Mouse (Mus musculus): ENCODE results near the gene Plekha4. TPM values are rescaled to one million over a fixed set of nuclear protein-coding genes. Genes with fewer than 3 reads are reported as not detected.
A peak's percentile ranks its signal among the peaks of the same experiment; 100 is the strongest.

Plekha4 gene
- polyA plus RNA-seq, 1 experiment, result 4.6 TPM

- Histone ChIP-seq H3K4me3 (ENCODE audit: insufficient read depth, low read depth, low read length) (no peak overlapping the region), H3K27me3 (replicated peaks; ENCODE audit: control insufficient read depth, insufficient read depth, low read length) (no peaks in the 10 kb centered on the region), H3K27ac (ENCODE audit: insufficient read depth, low read depth, low read length) (no peak overlapping the region), H3K4me1 (ENCODE audit: control insufficient read depth, insufficient read depth, low read length) (peaks cover 9% of the 10 kb centered on the region), H3K36me3 (ENCODE audit: control insufficient read depth, insufficient read depth, low read length) (no peaks in the 10 kb centered on the region)
- DNase-seq, result no peak
- 22% methylated on average over 6 of the region's 6 CpGs for WGBS
- no peak for TF ChIP-seq CTCF (conservative IDR thresholded peaks at IDR 0.05; ENCODE audit: insufficient read depth, insufficient read length, low read depth, low read length)
- no peak for TF ChIP-seq POLR2A (IDR thresholded peaks at IDR 0.05; ENCODE audit: low read depth, low read length)
Observed at GRCm38 (mm10) chr7:45529461-45529860, 3.3 kb downstream of the Plekha4 start.

- no peak for DNase-seq
- TF ChIP-seq POLR2A (IDR thresholded peaks at IDR 0.05; ENCODE audit: low read depth, low read length), result no peak
- TF ChIP-seq CTCF (conservative IDR thresholded peaks at IDR 0.05; ENCODE audit: insufficient read depth, insufficient read length, low read depth, low read length), result no peak
- Histone ChIP-seq H3K36me3 (ENCODE audit: control insufficient read depth, insufficient read depth, low read length) (no peaks in the 10 kb centered on the region), H3K4me3 (ENCODE audit: insufficient read depth, low read depth, low read length) (no peak overlapping the region), H3K27me3 (replicated peaks; ENCODE audit: control insufficient read depth, insufficient read depth, low read length) (no peaks in the 10 kb centered on the region), H3K27ac (ENCODE audit: insufficient read depth, low read depth, low read length) (no peak overlapping the region), H3K4me1 (ENCODE audit: control insufficient read depth, insufficient read depth, low read length) (peaks cover 3% of the 10 kb centered on the region; the same call in 1 of the 2 replicates)
- WGBS, result 65% methylated on average over 2 of the region's 2 CpGs
Observed at GRCm38 (mm10) chr7:45530643-45531042, 4.5 kb downstream of the Plekha4 start.

- H3K4me1 ChIP-seq (ENCODE audit: control insufficient read depth, insufficient read depth, low read length), result peaks cover 4% of the 10 kb centered on the region; the same call in 1 of the 2 replicates
- no peak for TF ChIP-seq CTCF (conservative IDR thresholded peaks at IDR 0.05; ENCODE audit: insufficient read depth, insufficient read length, low read depth, low read length)
- no peak for TF ChIP-seq POLR2A (IDR thresholded peaks at IDR 0.05; ENCODE audit: low read depth, low read length)
- H3K4me3 ChIP-seq (ENCODE audit: insufficient read depth, low read depth, low read length), result no peak overlapping the region
- no peak for DNase-seq
- H3K27me3 ChIP-seq (replicated peaks; ENCODE audit: control insufficient read depth, insufficient read depth, low read length), result no peaks in the 10 kb centered on the region
- H3K27ac ChIP-seq (ENCODE audit: insufficient read depth, low read depth, low read length), result no peak overlapping the region
- 74% methylated on average over 1 of the region's 1 CpGs for WGBS
- H3K36me3 ChIP-seq (ENCODE audit: control insufficient read depth, insufficient read depth, low read length), result no peaks in the 10 kb centered on the region
Observed at GRCm38 (mm10) chr7:45535676-45536075, 9.5 kb downstream of the Plekha4 start.

GRCm38 (mm10) chr7:45537602-45538001 lies 11.5 kb downstream of the Plekha4 start:
- TF ChIP-seq POLR2A (IDR thresholded peaks at IDR 0.05; ENCODE audit: low read depth, low read length), result no peak
- no peak for TF ChIP-seq CTCF (conservative IDR thresholded peaks at IDR 0.05; ENCODE audit: insufficient read depth, insufficient read length, low read depth, low read length)
- Histone ChIP-seq H3K27me3 (replicated peaks; ENCODE audit: control insufficient read depth, insufficient read depth, low read length) (no peaks in the 10 kb centered on the region), H3K36me3 (ENCODE audit: control insufficient read depth, insufficient read depth, low read length) (no peaks in the 10 kb centered on the region), H3K27ac (ENCODE audit: insufficient read depth, low read depth, low read length) (no peak overlapping the region), H3K4me1 (ENCODE audit: control insufficient read depth, insufficient read depth, low read length) (peaks cover 4% of the 10 kb centered on the region; the same call in 1 of the 2 replicates), H3K4me3 (ENCODE audit: insufficient read depth, low read depth, low read length) (0 out of 2 replicates have a peak overlapping the region, but pooled peaks have one; percentile 61)
- 91% methylated on average over 10 of the region's 10 CpGs for WGBS
- no peak for DNase-seq

- H3K27me3 ChIP-seq (replicated peaks; ENCODE audit: control insufficient read depth, insufficient read depth, low read length), result no peaks in the 10 kb centered on the region
- WGBS, result 2% methylated on average over 29 of the region's 29 CpGs
- H3K4me3 ChIP-seq (ENCODE audit: insufficient read depth, low read depth, low read length), result peak overlapping the region; percentile 61
- no peak overlapping the region for H3K27ac ChIP-seq (ENCODE audit: insufficient read depth, low read depth, low read length)
- TF ChIP-seq POLR2A (IDR thresholded peaks at IDR 0.05; ENCODE audit: low read depth, low read length), result no peak
- TF ChIP-seq CTCF (conservative IDR thresholded peaks at IDR 0.05; ENCODE audit: insufficient read depth, insufficient read length, low read depth, low read length), result no peak
- H3K36me3 ChIP-seq (ENCODE audit: control insufficient read depth, insufficient read depth, low read length), result no peaks in the 10 kb centered on the region
- peaks cover 4% of the 10 kb centered on the region; the same call in 1 of the 2 replicates for H3K4me1 ChIP-seq (ENCODE audit: control insufficient read depth, insufficient read depth, low read length)
- DNase-seq, result peak; percentile 79
Observed at GRCm38 (mm10) chr7:45538163-45539041, 12.3 kb downstream of the Plekha4 start.

GRCm38 (mm10) chr7:45539095-45539494 lies 13.0 kb downstream of the Plekha4 start:
- TF ChIP-seq CTCF (conservative IDR thresholded peaks at IDR 0.05; ENCODE audit: insufficient read depth, insufficient read length, low read depth, low read length) (no peak), POLR2A (IDR thresholded peaks at IDR 0.05; ENCODE audit: low read depth, low read length) (no peak)
- WGBS, result 89% methylated on average over 3 of the region's 3 CpGs

GRCm38 (mm10) chr7:45540213-45540612 lies 14.1 kb downstream of the Plekha4 start:
- peaks cover 4% of the 10 kb centered on the region; the same call in 1 of the 2 replicates for H3K4me1 ChIP-seq (ENCODE audit: control insufficient read depth, insufficient read depth, low read length)
- H3K4me3 ChIP-seq (ENCODE audit: insufficient read depth, low read depth, low read length), result no peak overlapping the region
- DNase-seq, result peak; percentile 76
- TF ChIP-seq CTCF (conservative IDR thresholded peaks at IDR 0.05; ENCODE audit: insufficient read depth, insufficient read length, low read depth, low read length), result no peak
- TF ChIP-seq POLR2A (IDR thresholded peaks at IDR 0.05; ENCODE audit: low read depth, low read length), result no peak
- 54% methylated on average over 2 of the region's 2 CpGs for WGBS
- no peaks in the 10 kb centered on the region for H3K36me3 ChIP-seq (ENCODE audit: control insufficient read depth, insufficient read depth, low read length)
- no peaks in the 10 kb centered on the region for H3K27me3 ChIP-seq (replicated peaks; ENCODE audit: control insufficient read depth, insufficient read depth, low read length)
- H3K27ac ChIP-seq (ENCODE audit: insufficient read depth, low read depth, low read length), result no peak overlapping the region

More at GRCm38 (mm10) chr7:45539095-45539494, 13.0 kb downstream of the Plekha4 start:
- Histone ChIP-seq H3K27me3 (replicated peaks; ENCODE audit: control insufficient read depth, insufficient read depth, low read length) (no peaks in the 10 kb centered on the region), H3K27ac (ENCODE audit: insufficient read depth, low read depth, low read length) (no peak overlapping the region), H3K36me3 (ENCODE audit: control insufficient read depth, insufficient read depth, low read length) (no peaks in the 10 kb centered on the region), H3K4me3 (ENCODE audit: insufficient read depth, low read depth, low read length) (no peak overlapping the region), H3K4me1 (ENCODE audit: control insufficient read depth, insufficient read depth, low read length) (peaks cover 4% of the 10 kb centered on the region; the same call in 1 of the 2 replicates)
- no peak for DNase-seq

All from kidney, adult 2 months (tissue).